Mouse (Mus musculus): ENCODE results near the gene Nol11. TPM values are rescaled to one million over a fixed set of nuclear protein-coding genes. Genes with fewer than 3 reads are reported as not detected.
"Not testable (repeated sequence)": the region's sequence is repeated elsewhere in the genome, so short reads cannot be mapped to it uniquely, and the experiment has no call there.

Nol11 gene
- total RNA-seq, 2 experiments from 2014 or later, result 25.4 to 28.9 TPM

- ATAC-seq (ENCODE audit: poor library complexity, severe bottlenecking), result no peak
These were observed 32.1 kb downstream of the Nol11 start for GRCm38 (mm10) chr11:107156977-107157642.

GRCm38 (mm10) chr11:107155292-107155691 is 33.9 kb downstream of the Nol11 start:
- no peak for ATAC-seq (ENCODE audit: poor library complexity, severe bottlenecking)

- ATAC-seq (ENCODE audit: poor library complexity, severe bottlenecking), result no peak
These were observed 34.8 kb downstream of the Nol11 start for GRCm38 (mm10) chr11:107154431-107154830.

- ATAC-seq (ENCODE audit: poor library complexity, severe bottlenecking), result no peak
These were observed 35.5 kb downstream of the Nol11 start for GRCm38 (mm10) chr11:107153645-107154044.

GRCm38 (mm10) chr11:107151809-107152208 is 37.4 kb downstream of the Nol11 start:
- no peak for ATAC-seq (ENCODE audit: poor library complexity, severe bottlenecking)

GRCm38 (mm10) chr11:107143956-107144355 is 45.2 kb downstream of the Nol11 start:
- ATAC-seq (ENCODE audit: poor library complexity, severe bottlenecking), result not testable (repeated sequence)

- ATAC-seq (ENCODE audit: poor library complexity, severe bottlenecking), result no peak
These were observed 46.8 kb downstream of the Nol11 start for GRCm38 (mm10) chr11:107142382-107142781.

GRCm38 (mm10) chr11:107140756-107141155 is 48.4 kb downstream of the Nol11 start:
- peak; percentile 62 for ATAC-seq (ENCODE audit: poor library complexity, severe bottlenecking)

- no peak for ATAC-seq (ENCODE audit: poor library complexity, severe bottlenecking)
These were observed 50.5 kb downstream of the Nol11 start for GRCm38 (mm10) chr11:107138633-107139032.

- ATAC-seq (ENCODE audit: poor library complexity, severe bottlenecking), result no peak
These were observed 51.6 kb downstream of the Nol11 start for GRCm38 (mm10) chr11:107137593-107137992.

GRCm38 (mm10) chr11:107136458-107136857 is 52.7 kb downstream of the Nol11 start:
- not testable (repeated sequence) for ATAC-seq (ENCODE audit: poor library complexity, severe bottlenecking)

- no peak for ATAC-seq (ENCODE audit: poor library complexity, severe bottlenecking)
These were observed 53.4 kb downstream of the Nol11 start for GRCm38 (mm10) chr11:107135741-107136140.

GRCm38 (mm10) chr11:107132426-107132825 is 56.8 kb downstream of the Nol11 start:
- ATAC-seq (ENCODE audit: poor library complexity, severe bottlenecking), result no peak

GRCm38 (mm10) chr11:107131749-107132421 is 57.3 kb downstream of the Nol11 start, which contains the start of gene Bptf:
Gene Bptf (minus strand): TSS chr11:107132127.
- ATAC-seq (ENCODE audit: poor library complexity, severe bottlenecking), result peak; percentile 96

- peak; percentile 44 for ATAC-seq (ENCODE audit: poor library complexity, severe bottlenecking)
These were observed 58.1 kb downstream of the Nol11 start for GRCm38 (mm10) chr11:107130879-107131748.

- no peak for ATAC-seq (ENCODE audit: poor library complexity, severe bottlenecking)
These were observed 58.9 kb downstream of the Nol11 start for GRCm38 (mm10) chr11:107130221-107130788.

- no peak for ATAC-seq (ENCODE audit: poor library complexity, severe bottlenecking)
These were observed 59.5 kb downstream of the Nol11 start for GRCm38 (mm10) chr11:107129641-107130040.

- ATAC-seq (ENCODE audit: poor library complexity, severe bottlenecking), result not testable (repeated sequence)
These were observed 62.5 kb downstream of the Nol11 start for GRCm38 (mm10) chr11:107126716-107127115.

- no peak for ATAC-seq (ENCODE audit: poor library complexity, severe bottlenecking)
These were observed 64.2 kb downstream of the Nol11 start for GRCm38 (mm10) chr11:107125011-107125410.

GRCm38 (mm10) chr11:107124327-107124731 is 64.9 kb downstream of the Nol11 start:
- peak; percentile 100 for ATAC-seq (ENCODE audit: poor library complexity, severe bottlenecking)

GRCm38 (mm10) chr11:107117789-107118188 is 71.4 kb downstream of the Nol11 start:
- ATAC-seq (ENCODE audit: poor library complexity, severe bottlenecking), result no peak

Measured in megakaryocyte, adult 5-6 weeks (primary cell).